Mouse (Mus musculus) neural tube, embryonic 11.5 days (tissue): ENCODE data around the gene Ap3b1. TPM values are rescaled to one million over a fixed set of nuclear protein-coding genes. Genes with fewer than 3 reads are reported as not detected.

ENCODE experiments used
- ATAC-seq: fragments of 200-750 bp; cut with Nextera tagmentation; 2 replicates; pipeline ENCODE4 v1.8.0; 2017; ENCODE audit warnings: moderate number of reproducible peaks, mild to moderate bottlenecking, moderate TSS enrichment, moderate library complexity; ENCODE audit not compliant: insufficient read depth, low FRiP score, low TSS enrichment
- DNase-seq: peaks from one replicate; pipeline ENCODE4 v3.0.0-alpha.2; 2015; ENCODE audit warnings: low spot score
- H3K27ac ChIP-seq: fragments of 300-500 bp; sonication (generic); 2 replicates; pipeline ENCODE4 v1.5.1; 2014; ENCODE audit warnings: low read depth, mild to moderate bottlenecking, low read length
- H3K27me3 ChIP-seq: fragments of 300-500 bp; sonication (generic); 2 replicates; pipeline ENCODE4 v1.6.1; 2014; ENCODE audit warnings: mild to moderate bottlenecking, low read length, mixed read lengths; ENCODE audit not compliant: control insufficient read depth, insufficient read depth
- H3K36me3 ChIP-seq: fragments of 300-500 bp; sonication (generic); 2 replicates; pipeline ENCODE4 v1.6.1; 2014; ENCODE audit warnings: mild to moderate bottlenecking, low read length, moderate library complexity, mixed read lengths; ENCODE audit not compliant: control insufficient read depth, insufficient read depth
- H3K4me1 ChIP-seq: fragments of 300-500 bp; sonication (generic); 2 replicates; pipeline ENCODE4 v1.6.1; 2014; ENCODE audit warnings: low read length, mixed read lengths; ENCODE audit not compliant: control insufficient read depth, insufficient read depth
- H3K4me2 ChIP-seq: fragments of 300-500 bp; sonication (generic); 2 replicates; pipeline ENCODE4 v1.6.1; 2014; ENCODE audit warnings: low read depth, mild to moderate bottlenecking, moderate library complexity
- H3K4me3 ChIP-seq: fragments of 300-500 bp; sonication (generic); 2 replicates; pipeline ENCODE4 v1.5.1; 2014; ENCODE audit warnings: low read depth, low read length
- H3K9ac ChIP-seq: fragments of 300-500 bp; sonication (generic); 2 replicates; pipeline ENCODE4 v1.6.1; 2014; ENCODE audit warnings: mild to moderate bottlenecking, low read length
- H3K9me3 ChIP-seq: fragments of 300-500 bp; sonication (generic); 2 replicates; pipeline ENCODE4 v1.6.1; 2016; ENCODE audit warnings: low read length; ENCODE audit not compliant: control insufficient read depth
- WGBS: fragments of 180-500 bp; shearing (Covaris S2); extraction: QIAGEN DNeasy Blood & Tissue Kit; methylation state at CpG from one replicate; pipeline ENCODE4 v1.1.7; 2014; 5-methylcytosine and 5-hydroxymethylcytosine counted together
- polyA plus RNA-seq: library from polyadenylated mRNA; unstranded; fragments of >200 nt; fragmentation: Nextera tagmentation; extraction: Ambion mirVana; gene quantifications from 2 replicates; pipeline ENCODE4 v1.2.1, GENCODE M21; 2014

Gene Ap3b1
- polyA plus RNA-seq, 1 experiment from 2014 or later: 37.2 TPM

DNA sequence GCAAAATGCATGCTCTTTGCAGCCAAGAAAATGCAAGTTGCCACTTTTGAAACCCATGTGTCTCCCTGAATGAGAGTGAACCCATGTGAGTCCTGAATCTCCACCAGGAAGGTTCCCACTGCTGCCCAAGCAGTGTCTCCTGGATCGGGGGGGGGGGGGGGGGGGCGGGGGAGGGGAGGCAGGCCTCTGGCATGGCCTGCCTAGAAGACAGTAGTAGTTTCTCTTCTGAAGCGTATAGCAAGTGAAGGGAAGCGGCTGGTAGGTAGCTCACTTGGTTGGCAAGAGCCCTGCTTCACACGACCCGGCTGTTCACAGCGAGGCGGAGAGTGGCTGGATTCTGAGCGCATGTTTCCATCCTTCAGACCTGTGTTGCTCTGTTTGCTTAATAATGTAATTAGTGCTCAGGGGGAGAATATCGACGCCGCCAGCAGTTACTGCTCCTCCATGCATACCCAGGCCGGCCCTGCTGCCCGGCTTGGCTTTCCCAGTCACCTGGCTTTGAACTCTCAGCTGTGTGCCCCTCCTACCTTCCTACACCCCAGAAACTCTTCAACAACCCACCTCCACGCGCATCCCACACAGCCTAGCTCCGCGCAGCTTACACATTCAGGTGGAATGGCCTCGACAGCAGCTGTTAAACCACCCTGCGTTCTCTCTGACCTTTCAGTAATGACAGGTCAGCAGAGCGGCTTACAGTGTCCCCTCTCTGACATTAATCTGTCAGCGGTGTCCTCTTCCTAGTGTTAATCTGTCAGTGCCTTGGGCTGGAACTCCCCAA, 217.8 kb downstream of the Ap3b1 start:
- Histone ChIP-seq H3K27ac (peak overlapping the region; percentile 60; the same call in 1 of the 2 replicates), H3K9me3 (no peaks in the 10 kb centered on the region), H3K4me1 (peaks cover 24% of the 10 kb centered on the region), H3K4me2 (peak overlapping the region; percentile 7; the same call in 1 of the 2 replicates), H3K9ac (no peak overlapping the region), H3K4me3 (no peak overlapping the region), H3K27me3 (peaks cover 75% of the 10 kb centered on the region), H3K36me3 (no peaks in the 10 kb centered on the region)
- ATAC-seq (peak; percentile 46; the same call in 1 of the 2 replicates), DNase-seq (peak; percentile 43)
- 15% methylated on average over 20 of the region's 22 CpGs for WGBS

- Histone ChIP-seq H3K4me1 (peaks cover 24% of the 10 kb centered on the region), H3K36me3 (no peaks in the 10 kb centered on the region), H3K27me3 (peaks cover 74% of the 10 kb centered on the region), H3K9ac (no peak overlapping the region), H3K4me2 (no peak overlapping the region), H3K4me3 (no peak overlapping the region), H3K27ac (0 out of 2 replicates have a peak overlapping the region, but pooled peaks have one; percentile 60), H3K9me3 (no peaks in the 10 kb centered on the region)
- 51% methylated on average over 2 of the region's 2 CpGs for WGBS
- no peak for DNase-seq
- no peak for ATAC-seq
Observed at GRCm38 (mm10) chr13:94577177-94577540, 218.4 kb downstream of the Ap3b1 start.

- peak; percentile 40 for DNase-seq
- Histone ChIP-seq H3K36me3 (no peaks in the 10 kb centered on the region), H3K4me2 (peak overlapping the region; percentile 36; the same call in 1 of the 2 replicates), H3K9me3 (no peaks in the 10 kb centered on the region), H3K27me3 (peaks cover 74% of the 10 kb centered on the region), H3K4me1 (peaks cover 8% of the 10 kb centered on the region; the same call in 1 of the 2 replicates), H3K4me3 (no peak overlapping the region), H3K9ac (no peak overlapping the region), H3K27ac (no peak overlapping the region)
- WGBS: 5% methylated on average over 14 of the region's 14 CpGs
- peak; percentile 58 for ATAC-seq
Observed at GRCm38 (mm10) chr13:94595289-94595688, 236.5 kb downstream of the Ap3b1 start.

DNA sequence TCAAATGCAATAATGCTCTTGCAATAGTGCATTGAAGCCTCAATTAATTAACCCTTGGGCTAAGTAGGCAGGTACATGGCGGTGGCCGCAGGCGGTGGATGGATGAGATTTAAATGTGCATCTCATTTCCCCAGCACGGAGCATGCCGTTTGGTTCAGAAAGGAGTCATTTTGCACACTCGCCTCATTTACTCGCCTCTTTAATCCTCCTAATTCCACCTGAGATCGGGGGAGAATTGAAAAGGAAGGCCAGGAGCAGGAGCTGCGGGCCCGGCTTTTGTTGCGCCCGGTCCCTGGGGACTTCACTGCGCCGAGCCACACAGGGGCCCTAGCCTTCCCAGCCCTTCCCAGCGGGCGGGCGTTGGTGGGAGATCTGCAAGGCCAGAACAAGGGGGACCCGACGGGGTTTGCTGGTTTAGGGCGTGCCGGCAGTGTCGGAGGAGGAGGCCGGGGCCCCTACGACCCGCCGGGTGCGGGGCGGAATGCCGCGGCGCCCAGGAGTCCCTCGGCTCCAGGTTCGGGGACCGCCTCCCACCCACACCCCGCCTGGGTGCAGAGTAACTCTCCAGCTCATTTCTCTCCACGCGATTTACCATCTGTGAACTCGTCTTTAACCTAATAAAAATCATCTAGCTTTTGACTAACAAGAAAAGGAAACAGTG, 237.1 kb downstream of the Ap3b1 start:
- H3K4me2 ChIP-seq: peak overlapping the region; percentile 36
- DNase-seq (peak; percentile 59), ATAC-seq (peak; percentile 78)
- H3K36me3 ChIP-seq: no peaks in the 10 kb centered on the region
- peaks cover 8% of the 10 kb centered on the region; the same call in 1 of the 2 replicates for H3K4me1 ChIP-seq
- H3K4me3 ChIP-seq: peak overlapping the region; percentile 15; the same call in 1 of the 2 replicates
- H3K9ac ChIP-seq: peak overlapping the region; percentile 11; the same call in 1 of the 2 replicates
- no peaks in the 10 kb centered on the region for H3K9me3 ChIP-seq
- peak overlapping the region; percentile 65 for H3K27ac ChIP-seq
- WGBS: under 1% methylated on average over 38 of the region's 38 CpGs
- peaks cover 77% of the 10 kb centered on the region for H3K27me3 ChIP-seq

- peak; percentile 57 for DNase-seq
- peak; percentile 49 for ATAC-seq
- Histone ChIP-seq H3K27me3 (peaks cover 82% of the 10 kb centered on the region), H3K27ac (no peak overlapping the region), H3K9ac (no peak overlapping the region), H3K4me3 (no peak overlapping the region), H3K4me1 (peaks cover 8% of the 10 kb centered on the region; the same call in 1 of the 2 replicates), H3K9me3 (no peaks in the 10 kb centered on the region), H3K36me3 (no peaks in the 10 kb centered on the region), H3K4me2 (no peak overlapping the region)
- WGBS: 9% methylated on average over 20 of the region's 20 CpGs
Observed at GRCm38 (mm10) chr13:94596386-94597033, 237.8 kb downstream of the Ap3b1 start.

DNA sequence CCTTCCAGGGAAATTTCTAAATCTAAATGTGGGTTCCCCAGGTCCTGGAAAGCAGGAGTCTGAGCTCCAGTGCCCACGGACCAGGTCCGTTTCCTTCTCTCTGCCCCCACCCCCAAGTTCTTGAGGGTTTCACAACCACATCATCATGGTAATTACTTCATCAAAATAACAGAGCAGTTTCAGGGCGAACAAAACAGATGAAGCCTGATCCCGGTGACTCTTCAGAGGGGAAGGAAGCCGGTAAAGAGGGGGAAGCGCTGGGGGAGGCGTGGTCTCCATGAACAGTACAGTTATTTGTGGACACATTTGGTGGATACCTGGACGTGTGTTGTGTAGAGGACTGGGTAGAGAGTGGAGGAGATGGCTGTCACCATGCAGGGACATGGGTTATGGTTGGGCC, 241.0 kb downstream of the Ap3b1 start:
- Histone ChIP-seq H3K9me3 (no peaks in the 10 kb centered on the region), H3K27me3 (peaks cover 89% of the 10 kb centered on the region), H3K9ac (no peak overlapping the region), H3K27ac (no peak overlapping the region), H3K36me3 (no peaks in the 10 kb centered on the region), H3K4me3 (no peak overlapping the region), H3K4me1 (peaks cover 8% of the 10 kb centered on the region; the same call in 1 of the 2 replicates), H3K4me2 (no peak overlapping the region)
- WGBS: 37% methylated on average over 8 of the region's 8 CpGs
- ATAC-seq (no peak), DNase-seq (no peak)

DNA sequence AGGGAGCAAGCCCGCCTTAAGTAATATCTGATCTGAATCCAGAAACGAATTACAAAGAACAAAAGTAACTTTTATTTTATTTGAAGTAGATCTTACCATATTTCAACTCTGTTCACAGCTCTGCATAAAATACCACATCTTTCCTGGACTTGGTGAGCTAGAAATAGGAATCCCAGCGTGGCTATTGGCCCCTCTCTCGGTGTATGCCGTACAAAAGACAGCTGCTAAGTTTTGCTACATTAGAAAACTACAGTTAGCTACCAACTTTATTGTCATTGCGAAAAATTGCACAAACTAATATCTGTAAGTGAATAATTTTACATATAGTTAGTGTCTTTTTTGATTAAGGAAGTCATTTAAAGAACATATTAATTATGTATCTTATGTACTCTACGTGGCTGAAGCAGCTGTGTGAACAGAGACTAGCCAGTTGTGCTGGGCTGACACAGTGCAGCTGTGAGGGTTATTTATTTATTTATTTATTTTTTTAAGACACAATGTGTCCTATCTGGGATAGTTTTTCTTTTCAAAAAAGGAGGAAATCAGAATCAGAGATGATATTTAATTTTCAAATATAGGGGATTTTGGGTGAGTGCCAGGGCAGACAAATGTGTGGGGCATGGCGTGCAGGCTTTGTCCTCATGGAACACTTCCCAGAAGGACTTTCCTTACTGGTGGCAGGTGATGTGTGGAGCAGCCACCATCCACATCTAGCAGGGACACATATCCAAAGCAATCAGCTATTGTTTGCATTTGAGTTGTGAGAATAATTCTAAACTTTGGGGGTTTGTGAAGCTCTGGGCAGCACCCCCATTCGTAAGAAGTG, 248.5 kb downstream of the Ap3b1 start:
- no peak overlapping the region for H3K4me3 ChIP-seq
- no peak overlapping the region for H3K27ac ChIP-seq
- no peaks in the 10 kb centered on the region for H3K36me3 ChIP-seq
- no peak for ATAC-seq
- DNase-seq: no peak
- WGBS: 75% methylated on average over 9 of the region's 9 CpGs
- no peak overlapping the region for H3K4me2 ChIP-seq
- H3K9me3 ChIP-seq: no peaks in the 10 kb centered on the region
- no peak overlapping the region for H3K9ac ChIP-seq
- H3K4me1 ChIP-seq: peaks cover 6% of the 10 kb centered on the region
- H3K27me3 ChIP-seq: peaks cover 76% of the 10 kb centered on the region

GRCm38 (mm10) chr13:94607861-94608223, 249.1 kb downstream of the Ap3b1 start:
- DNase-seq (peak; percentile 20), ATAC-seq (0 out of 2 replicates have a peak, but pooled peaks have one; percentile 4)

More at GRCm38 (mm10) chr13:94607861-94608223, 249.1 kb downstream of the Ap3b1 start:
- peaks cover 6% of the 10 kb centered on the region for H3K4me1 ChIP-seq
- 16% methylated on average over 7 of the region's 7 CpGs for WGBS
- H3K9ac ChIP-seq: no peak overlapping the region
- H3K9me3 ChIP-seq: no peaks in the 10 kb centered on the region
- H3K27me3 ChIP-seq: peaks cover 74% of the 10 kb centered on the region
- H3K27ac ChIP-seq: no peak overlapping the region
- H3K36me3 ChIP-seq: no peaks in the 10 kb centered on the region
- H3K4me3 ChIP-seq: no peak overlapping the region
- no peak overlapping the region for H3K4me2 ChIP-seq
